Comparison of ENCODE assay signal across 9 mouse cellular contexts in genomic region chr10:79987771-79988505, GRCm38 (mm10). TPM values are rescaled to one million over a fixed set of nuclear protein-coding genes. Genes with fewer than 3 reads are reported as not detected.
DNase-seq lines count a peak whose midpoint lies in the region; ATAC-seq lines count a peak whose summit lies in the region.
"Had no signal": no experiment of that assay in that cellular context is flagged by ENCODE, and none has a peak within 500 bp of the region (broad histone marks: within the 10 kb centered on the region; RNA-seq: fewer than 3 reads in every experiment).

No protein-coding gene starts in this region.

- H3K4me2 ChIP-seq in hindbrain, embryonic 16.5 days (ENCODE audit: low read length), result peak overlapping the region; percentile 62
- H3K4me2 ChIP-seq in midbrain, embryonic 12.5 days (replicated peaks), result peak overlapping the region; percentile 54

- peaks cover 28% of the 10 kb centered on the region for H3K36me3 ChIP-seq in heart, embryonic 10.5 days
- H3K36me3 ChIP-seq in hindbrain, embryonic 16.5 days (ENCODE audit: control insufficient read depth, insufficient read depth, low read length), result no peaks in the 10 kb centered on the region
- H3K36me3 ChIP-seq in midbrain, embryonic 12.5 days, result no peaks in the 10 kb centered on the region

- WGBS in heart, embryonic 10.5 days, result 7% methylated on average over 27 of the region's 27 CpGs
- 10% methylated on average over 27 of the region's 27 CpGs for WGBS in hindbrain, embryonic 16.5 days
- WGBS in midbrain, embryonic 12.5 days, result 12% methylated on average over 27 of the region's 27 CpGs

- H3K9ac ChIP-seq in hindbrain, embryonic 16.5 days (ENCODE audit: low read depth, low read length), result peak overlapping the region; percentile 51
- peak overlapping the region; percentile 50 for H3K9ac ChIP-seq in midbrain, embryonic 12.5 days (replicated peaks)

- peaks cover 68% of the 10 kb centered on the region for H3K4me1 ChIP-seq in heart, embryonic 10.5 days
- H3K4me1 ChIP-seq in hindbrain, embryonic 16.5 days (ENCODE audit: control insufficient read depth, insufficient read depth, low read depth, low read length), result peaks cover 15% of the 10 kb centered on the region
- H3K4me1 ChIP-seq in midbrain, embryonic 12.5 days, result peaks cover 33% of the 10 kb centered on the region

- 0 out of 2 replicates have a peak, but pooled peaks cover 3% of the 10 kb centered on the region for H3K9me3 ChIP-seq in heart, embryonic 10.5 days
- H3K9me3 ChIP-seq in hindbrain, embryonic 16.5 days (ENCODE audit: control insufficient read depth, low read length), result peaks cover 6% of the 10 kb centered on the region
- 0 out of 2 replicates have a peak, but pooled peaks cover 4% of the 10 kb centered on the region for H3K9me3 ChIP-seq in midbrain, embryonic 12.5 days

- H3K27ac ChIP-seq in heart, embryonic 10.5 days, result peak overlapping the region; percentile 98
- no peak overlapping the region for H3K27ac ChIP-seq in hindbrain, embryonic 16.5 days (ENCODE audit: low read depth, low read length)
- H3K27ac ChIP-seq in midbrain, embryonic 12.5 days (replicated peaks), result 0 out of 2 replicates have a peak overlapping the region, but pooled peaks have one; percentile 20
- H3K27ac ChIP-seq: macrophage had no signal

- no peaks in the 10 kb centered on the region for H3K27me3 ChIP-seq in heart, embryonic 10.5 days (ENCODE audit: insufficient read depth, poor library complexity, severe bottlenecking)
- peaks cover 24% of the 10 kb centered on the region for H3K27me3 ChIP-seq in hindbrain, embryonic 16.5 days (replicated peaks; ENCODE audit: control insufficient read depth, insufficient read depth, low read length)
- peaks cover 48% of the 10 kb centered on the region for H3K27me3 ChIP-seq in midbrain, embryonic 12.5 days

- peak overlapping the region; percentile 86 for H3K4me3 ChIP-seq in heart, embryonic 10.5 days
- H3K4me3 ChIP-seq in hindbrain, embryonic 16.5 days (ENCODE audit: low read length), result peak overlapping the region; percentile 48
- H3K4me3 ChIP-seq in midbrain, embryonic 12.5 days, result peak overlapping the region; percentile 47

- no peak for DNase-seq in heart, embryonic 10.5 days (ENCODE audit: low spot score)
- no peak for DNase-seq in heart, postnatal 4 days
- DNase-seq in NIH3T3 (ENCODE audit: low read depth), result peak; percentile 58
- DNase-seq in frontal cortex, adult 2 months (ENCODE audit: extremely low spot score in 1 of 2, low spot score in 1 of 2), result no peak
- DNase-seq in cerebellum, adult 9-10 months, result no peak
- no peak for DNase-seq in spleen, postnatal 10 days (ENCODE audit: low spot score in 2 of 2)

- no peak for ATAC-seq in hindbrain, embryonic 16.5 days
- ATAC-seq in midbrain, embryonic 12.5 days (ENCODE audit: low FRiP score, low read depth), result no peak

RNA-seq across cellular contexts. Expression of gene Cnn2, which starts 0.4 kb away (rescaled TPM):
- 408 and 456 TPM in 2 replicates for polyA plus RNA-seq in heart, embryonic 10.5 days (2016; fragmentation: Nextera tagmentation; extraction: Ambion mirVana)
- total RNA-seq in heart, postnatal 4 days (2021), result 100 to 1,000 TPM; 109 to 113 TPM
- 30.5 and 38.9 TPM in 2 replicates for polyA plus RNA-seq in hindbrain, embryonic 16.5 days (2015; fragmentation: Nextera tagmentation; extraction: Ambion mirVana)
- 109 and 168 TPM in 2 replicates for polyA plus RNA-seq in midbrain, embryonic 12.5 days (2016; fragmentation: Nextera tagmentation; extraction: Ambion mirVana)
- 9.8 and 10.4 TPM in 2 replicates for polyA plus RNA-seq in frontal cortex, adult 2 months (2012; rRNA removed)

RNA-seq across cellular contexts. Expression of gene Tmem259, which starts 3.8 kb away (rescaled TPM):
- 12.7 and 16.4 TPM in 2 replicates for polyA plus RNA-seq in heart, embryonic 10.5 days (2016; fragmentation: Nextera tagmentation; extraction: Ambion mirVana)
- 100 to 1,000 TPM; 117 to 120 TPM for total RNA-seq in heart, postnatal 4 days (2021)
- 11.7 and 17.4 TPM in 2 replicates for polyA plus RNA-seq in hindbrain, embryonic 16.5 days (2015; fragmentation: Nextera tagmentation; extraction: Ambion mirVana)
- polyA plus RNA-seq in midbrain, embryonic 12.5 days (2016; fragmentation: Nextera tagmentation; extraction: Ambion mirVana), result 19.3 and 20.9 TPM in 2 replicates
- 181 and 193 TPM in 2 replicates for polyA plus RNA-seq in frontal cortex, adult 2 months (2012; rRNA removed)

RNA-seq across cellular contexts. Expression of gene Abca7, which starts 8.4 kb away (rescaled TPM):
- polyA plus RNA-seq in heart, embryonic 10.5 days (2016; fragmentation: Nextera tagmentation; extraction: Ambion mirVana), result 2.8 and 4.1 TPM in 2 replicates
- total RNA-seq in heart, postnatal 4 days (2021), result 1 to 10 TPM; 6.9 to 8.1 TPM
- 4.2 and 5.1 TPM in 2 replicates for polyA plus RNA-seq in hindbrain, embryonic 16.5 days (2015; fragmentation: Nextera tagmentation; extraction: Ambion mirVana)
- polyA plus RNA-seq in midbrain, embryonic 12.5 days (2016; fragmentation: Nextera tagmentation; extraction: Ambion mirVana), result 7.6 and 8.5 TPM in 2 replicates
- polyA plus RNA-seq in frontal cortex, adult 2 months (2012; rRNA removed), result 12.4 and 13.0 TPM in 2 replicates

RNA-seq across cellular contexts. Expression of gene Grin3b, which starts 17.4 kb away (rescaled TPM):
- polyA plus RNA-seq in heart, embryonic 10.5 days (2016; fragmentation: Nextera tagmentation; extraction: Ambion mirVana), result 0.30 and 0.34 TPM in 2 replicates
- under 1 TPM in 1 of 2 experiments, not detected in 1; 0.21 TPM for total RNA-seq in heart, postnatal 4 days (2021)
- 0.45 and 0.46 TPM in 2 replicates for polyA plus RNA-seq in hindbrain, embryonic 16.5 days (2015; fragmentation: Nextera tagmentation; extraction: Ambion mirVana)
- 0.39 and 0.54 TPM in 2 replicates for polyA plus RNA-seq in midbrain, embryonic 12.5 days (2016; fragmentation: Nextera tagmentation; extraction: Ambion mirVana)
- 0.17 and 0.38 TPM in 2 replicates for polyA plus RNA-seq in frontal cortex, adult 2 months (2012; rRNA removed)
- polyA plus RNA-seq: macrophage had no signal

RNA-seq across cellular contexts. Expression of gene Wdr18, which starts 28.0 kb away (rescaled TPM):
- 127 and 155 TPM in 2 replicates for polyA plus RNA-seq in heart, embryonic 10.5 days (2016; fragmentation: Nextera tagmentation; extraction: Ambion mirVana)
- 10 to 100 TPM; 25.5 to 28.5 TPM for total RNA-seq in heart, postnatal 4 days (2021)
- polyA plus RNA-seq in hindbrain, embryonic 16.5 days (2015; fragmentation: Nextera tagmentation; extraction: Ambion mirVana), result 97.7 and 102 TPM in 2 replicates
- polyA plus RNA-seq in midbrain, embryonic 12.5 days (2016; fragmentation: Nextera tagmentation; extraction: Ambion mirVana), result 90.4 and 97.0 TPM in 2 replicates
- polyA plus RNA-seq in frontal cortex, adult 2 months (2012; rRNA removed), result 63.2 and 65.9 TPM in 2 replicates
